Mouse (Mus musculus) forebrain, embryonic 16.5 days (tissue): ENCODE data around the gene Bcam. TPM values are rescaled to one million over a fixed set of nuclear protein-coding genes. Genes with fewer than 3 reads are reported as not detected.

ENCODE experiments used
- ATAC-seq: fragments of 200-750 bp; cut with Nextera tagmentation; 2 replicates; pipeline ENCODE4 v1.8.0; 2017; ENCODE audit warnings: mild to moderate bottlenecking, moderate library complexity
- H3K27ac ChIP-seq: fragments of 300-500 bp; sonication (generic); 2 replicates; pipeline ENCODE4 v1.5.1; 2014; ENCODE audit warnings: low read length, control low read depth
- H3K27me3 ChIP-seq: fragments of 300-500 bp; sonication (generic); replicated peaks from 2 replicates; pipeline ENCODE4 v1.6.1; 2014; ENCODE audit warnings: low read length; ENCODE audit not compliant: control insufficient read depth, insufficient read depth
- H3K36me3 ChIP-seq: fragments of 300-500 bp; sonication (generic); 2 replicates; pipeline ENCODE4 v1.6.1; 2014; ENCODE audit not compliant: control insufficient read depth, insufficient read depth
- H3K4me1 ChIP-seq: fragments of 300-500 bp; sonication (generic); replicated peaks from 2 replicates; pipeline ENCODE4 v1.6.1; 2014; ENCODE audit warnings: low read length; ENCODE audit not compliant: control insufficient read depth, insufficient read depth
- H3K4me2 ChIP-seq: fragments of 300-500 bp; sonication (generic); 2 replicates; pipeline ENCODE4 v1.6.1; 2014; ENCODE audit warnings: mild to moderate bottlenecking, low read length, control low read depth
- H3K4me3 ChIP-seq: fragments of 300-500 bp; sonication (generic); replicated peaks from 2 replicates; pipeline ENCODE4 v1.5.1; 2014; ENCODE audit warnings: mild to moderate bottlenecking, low read length, control low read depth
- H3K9ac ChIP-seq: fragments of 300-500 bp; sonication (generic); replicated peaks from 2 replicates; pipeline ENCODE4 v1.6.1; 2014; ENCODE audit warnings: low read depth, low read length, control low read depth
- H3K9me3 ChIP-seq: fragments of 300-500 bp; sonication (generic); 2 replicates; pipeline ENCODE4 v1.6.1; 2016; ENCODE audit warnings: low read length; ENCODE audit not compliant: control insufficient read depth
- WGBS: fragments of 180-500 bp; shearing (Covaris S2); extraction: QIAGEN DNeasy Blood & Tissue Kit; methylation state at CpG from one replicate; pipeline ENCODE4 v1.1.7; 2014; 5-methylcytosine and 5-hydroxymethylcytosine counted together
- polyA plus RNA-seq: library from polyadenylated mRNA; unstranded; fragments of >200 nt; fragmentation: Nextera tagmentation; extraction: Ambion mirVana; gene quantifications from 2 replicates; pipeline ENCODE4 v1.2.1, GENCODE M21; 2015

Bcam gene
- polyA plus RNA-seq, 1 experiment from 2014 or later, result 7.9 TPM

DNA sequence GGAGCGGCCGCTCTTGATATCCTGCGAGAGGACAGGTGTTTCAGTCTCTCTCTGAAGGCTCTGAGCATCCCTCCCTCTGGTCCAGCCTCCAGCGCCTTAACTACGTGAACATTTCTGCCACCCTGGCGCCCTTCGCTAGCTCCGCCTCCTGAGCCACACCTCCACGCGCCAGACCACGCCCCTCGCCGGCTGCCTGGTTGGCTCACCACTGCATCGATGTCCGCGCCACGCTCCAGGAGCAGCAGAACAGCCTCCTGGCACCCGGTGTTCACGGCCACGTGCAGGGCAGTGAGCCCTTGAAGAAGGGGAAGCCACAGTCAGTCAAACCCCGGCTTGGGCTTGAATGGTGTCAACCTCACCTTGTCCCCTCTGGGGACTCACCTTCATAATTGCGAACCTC, 40.3 kb upstream of the Bcam start:
- Histone ChIP-seq H3K9ac (no peak overlapping the region), H3K27me3 (peaks cover 34% of the 10 kb centered on the region)

DNA sequence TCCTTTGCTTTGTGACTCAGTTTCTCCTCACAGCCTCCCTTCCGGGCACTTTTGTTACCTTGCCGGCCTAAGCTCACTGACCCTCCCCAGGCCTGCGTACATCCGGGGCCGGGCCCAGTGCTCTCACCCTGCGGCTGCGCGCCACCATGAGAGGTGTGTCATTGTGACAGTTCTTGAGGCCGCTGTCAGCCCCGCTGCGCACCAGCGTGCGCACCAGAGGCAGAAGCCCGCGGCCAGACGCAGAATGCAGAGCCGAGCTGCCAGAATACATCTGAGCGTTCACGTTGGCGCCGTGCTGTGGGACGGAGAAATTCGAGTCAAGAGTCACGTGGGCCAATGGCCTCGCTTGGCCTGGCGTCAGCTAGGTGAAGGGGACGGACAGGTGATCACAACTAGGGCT, 38.6 kb upstream of the Bcam start:
- Histone ChIP-seq H3K9me3 (no peaks in the 10 kb centered on the region), H3K36me3 (no peaks in the 10 kb centered on the region), H3K27ac (no peak overlapping the region), H3K4me1 (peaks cover 5% of the 10 kb centered on the region), H3K9ac (no peak overlapping the region), H3K27me3 (peaks cover 34% of the 10 kb centered on the region), H3K4me2 (peak overlapping the region; percentile 12), H3K4me3 (peak overlapping the region; percentile 3)
- WGBS, result 3% methylated on average over 27 of the region's 27 CpGs
- ATAC-seq, result peak; percentile 50; the same call in 1 of the 2 replicates

More for the DNA sequence above, 40.3 kb upstream of the Bcam start:
- no peak overlapping the region for H3K27ac ChIP-seq
- peak overlapping the region; percentile 22 for H3K4me3 ChIP-seq
- peak; percentile 32; the same call in 1 of the 2 replicates for ATAC-seq
- 6% methylated on average over 22 of the region's 22 CpGs for WGBS
- H3K9me3 ChIP-seq, result no peaks in the 10 kb centered on the region; the same call in 1 of the 2 replicates
- peak overlapping the region; percentile 42 for H3K4me2 ChIP-seq
- H3K4me1 ChIP-seq, result peaks cover 9% of the 10 kb centered on the region
- H3K36me3 ChIP-seq, result no peaks in the 10 kb centered on the region

DNA sequence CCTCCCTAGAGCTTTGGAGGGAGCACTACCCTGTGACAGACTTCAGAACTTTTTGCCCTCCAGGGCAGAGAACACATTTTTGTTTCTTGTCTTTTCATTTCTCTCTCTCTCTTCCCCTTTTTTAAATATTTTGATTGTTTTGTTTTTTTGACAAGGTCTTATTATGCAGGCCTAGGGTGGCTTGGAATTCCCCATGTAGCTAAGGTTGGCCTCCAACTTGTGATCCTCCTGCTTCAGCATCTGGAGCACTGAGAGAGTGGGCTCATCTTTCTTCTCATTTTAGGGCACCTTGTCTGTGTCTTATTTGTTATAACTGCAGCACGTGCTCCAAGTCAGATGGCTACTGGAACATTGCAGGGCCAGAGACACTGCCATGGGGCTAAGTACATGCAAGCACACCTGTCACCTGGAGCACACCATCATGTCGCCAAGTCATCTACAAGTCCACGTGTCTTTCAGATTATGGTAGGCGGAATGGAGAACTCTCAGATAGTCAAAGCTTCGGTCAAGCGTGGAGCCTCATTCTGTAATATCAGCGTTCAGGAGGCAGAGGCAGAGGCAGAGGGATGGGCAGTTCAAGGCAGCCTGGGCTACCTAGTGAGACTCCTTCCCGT, 35.6 kb upstream of the Bcam start:
- H3K4me3 ChIP-seq, result no peak overlapping the region
- H3K9me3 ChIP-seq, result no peaks in the 10 kb centered on the region
- WGBS, result 85% methylated on average over 8 of the region's 8 CpGs
- no peak overlapping the region for H3K27ac ChIP-seq
- ATAC-seq, result no peak
- peaks cover 25% of the 10 kb centered on the region for H3K27me3 ChIP-seq
- H3K4me2 ChIP-seq, result no peak overlapping the region
- H3K9ac ChIP-seq, result no peak overlapping the region
- H3K4me1 ChIP-seq, result peaks cover 5% of the 10 kb centered on the region
- H3K36me3 ChIP-seq, result no peaks in the 10 kb centered on the region

DNA sequence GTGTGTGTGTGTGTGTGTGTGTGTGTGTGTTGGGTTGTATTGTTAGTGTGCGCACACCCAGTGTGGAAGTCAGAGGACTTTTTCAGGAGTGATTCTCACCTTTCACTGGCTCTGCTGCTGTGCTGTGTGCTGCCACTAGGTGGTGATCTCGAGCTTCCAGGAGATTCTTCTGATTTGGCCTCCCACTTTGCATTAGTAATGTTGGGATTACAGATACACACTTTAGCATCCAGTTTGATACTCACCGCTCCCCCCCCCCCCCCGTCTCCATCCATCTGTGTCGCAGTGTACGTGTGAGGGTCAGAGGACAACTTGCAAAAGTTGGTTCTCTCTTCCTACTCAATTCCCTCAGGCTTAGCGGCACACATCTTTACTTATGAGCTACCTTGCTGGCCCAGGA, 32.2 kb upstream of the Bcam start:
- no peak overlapping the region for H3K4me2 ChIP-seq
- peaks cover under 1% of the 10 kb centered on the region; the same call in 1 of the 2 replicates for H3K27me3 ChIP-seq
- no peak overlapping the region for H3K9ac ChIP-seq
- 15% methylated on average over 7 of the region's 7 CpGs for whole genome bisulfite sequencing
- H3K27ac ChIP-seq, result no peak overlapping the region
- H3K9me3 ChIP-seq, result no peaks in the 10 kb centered on the region
- H3K36me3 ChIP-seq, result no peaks in the 10 kb centered on the region
- no peaks in the 10 kb centered on the region for H3K4me1 ChIP-seq
- H3K4me3 ChIP-seq, result no peak overlapping the region
- no peak for ATAC-seq

DNA sequence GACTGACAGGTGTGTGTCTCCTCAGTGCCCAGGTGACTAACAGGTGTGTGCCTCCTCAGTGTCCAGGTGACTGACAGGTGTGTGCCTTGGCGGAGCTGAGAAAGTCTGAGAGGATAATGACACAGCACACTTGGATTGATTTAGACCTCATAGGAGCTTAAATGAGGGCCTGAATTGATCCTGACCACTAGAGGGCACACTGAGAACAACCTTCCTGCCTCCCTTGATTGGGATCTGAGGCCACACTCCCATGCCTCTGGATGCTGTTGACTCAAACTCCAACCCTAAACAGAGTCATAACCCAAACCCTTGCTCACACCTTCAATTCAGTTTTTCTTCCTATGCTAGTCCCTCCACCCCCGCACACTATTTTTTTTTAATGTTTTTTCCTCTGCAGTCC, 29.9 kb upstream of the Bcam start:
- Histone ChIP-seq H3K9ac (no peak overlapping the region), H3K4me3 (no peak overlapping the region), H3K27me3 (peaks cover 20% of the 10 kb centered on the region), H3K36me3 (no peaks in the 10 kb centered on the region), H3K27ac (no peak overlapping the region), H3K4me1 (no peaks in the 10 kb centered on the region), H3K4me2 (no peak overlapping the region), H3K9me3 (no peaks in the 10 kb centered on the region)
- ATAC-seq, result no peak
- 20% methylated on average over 2 of the region's 2 CpGs for WGBS

DNA sequence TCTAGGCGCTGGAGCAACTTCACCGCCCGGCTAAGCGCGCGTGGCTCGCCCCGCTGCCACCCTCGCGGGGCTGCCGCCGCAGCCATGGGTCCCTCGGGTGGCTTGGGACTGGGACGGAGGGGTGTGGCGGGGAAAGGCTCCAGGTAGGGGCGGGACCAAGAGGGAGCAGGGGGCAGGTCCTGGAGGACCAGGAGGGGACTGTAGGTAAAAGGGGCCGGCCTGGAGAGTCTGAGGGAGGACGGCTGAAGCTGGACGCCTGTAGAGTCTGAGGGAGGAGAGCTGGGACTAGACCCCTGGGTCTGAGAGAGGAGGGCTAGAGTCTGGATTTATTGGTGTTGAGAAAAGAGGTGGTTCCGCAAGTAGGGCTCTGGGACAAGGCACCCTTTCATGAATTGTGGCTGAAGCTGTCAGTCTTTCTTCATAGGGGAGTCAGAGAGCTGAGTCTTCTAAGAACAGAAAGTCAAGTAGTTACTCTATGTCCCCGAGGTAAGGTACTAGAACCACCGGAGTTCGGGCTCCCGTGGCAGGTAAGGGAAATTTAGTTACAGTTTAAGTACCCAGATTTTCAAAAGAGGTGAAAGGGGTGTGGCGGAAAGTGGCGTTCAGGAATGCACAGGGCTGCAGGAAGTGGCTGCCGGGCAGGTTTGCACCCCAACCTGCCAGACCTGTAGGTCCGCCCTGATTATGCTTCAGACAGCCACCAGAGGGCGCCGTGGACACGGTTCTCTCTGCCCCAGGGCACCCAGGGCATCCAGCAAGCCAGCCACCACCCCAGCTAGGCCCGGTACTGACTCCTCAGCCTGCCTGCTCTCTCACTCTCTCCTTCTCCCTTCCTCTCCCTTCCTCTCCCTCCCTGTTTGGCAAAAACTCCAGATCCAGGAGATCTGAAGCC, 26.1 kb upstream of the Bcam start, which contains the start of gene Cblc:
Gene Cblc, minus strand, starts transcription at position 113 of the 892 bp plus-strand sequence.
- no peaks in the 10 kb centered on the region for H3K9me3 ChIP-seq
- H3K9ac ChIP-seq, result no peak within 1 kb of the TSS
- H3K4me3 ChIP-seq, result no peak within 1 kb of the TSS
- peaks cover 22% of the 10 kb centered on the region for H3K27me3 ChIP-seq
- WGBS, result 4% methylated on average over 31 of the region's 32 CpGs
- H3K4me2 ChIP-seq, result no peak within 1 kb of the TSS
- H3K4me1 ChIP-seq, result no peaks in the 10 kb centered on the region
- H3K36me3 ChIP-seq, result no peaks in the 10 kb centered on the region
- ATAC-seq, result no peak
- no peak within 1 kb of the TSS for H3K27ac ChIP-seq

DNA sequence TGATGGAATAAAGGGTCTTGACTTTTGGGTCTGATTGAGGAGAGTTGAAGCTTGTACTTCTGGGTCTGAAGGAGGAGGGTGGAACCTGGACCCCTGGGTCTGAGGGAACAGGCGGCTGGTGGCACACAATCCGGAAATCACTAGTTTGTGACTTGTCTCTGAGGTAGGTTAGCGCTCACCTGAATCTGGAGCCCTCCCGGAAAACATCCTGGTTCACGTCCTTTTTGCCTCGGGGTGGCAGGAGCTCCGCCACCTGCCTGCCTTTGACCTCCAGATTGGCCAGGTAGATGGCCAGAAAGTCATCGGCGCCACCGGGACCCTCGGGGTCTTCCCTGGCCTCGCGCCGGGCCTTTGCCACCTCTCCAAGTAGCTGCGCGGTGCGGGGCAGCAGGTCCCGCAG, 25.4 kb upstream of the Bcam start:
- Histone ChIP-seq H3K9ac (no peak overlapping the region), H3K4me2 (no peak overlapping the region), H3K9me3 (no peaks in the 10 kb centered on the region), H3K4me1 (no peaks in the 10 kb centered on the region), H3K27ac (no peak overlapping the region), H3K27me3 (peaks cover 22% of the 10 kb centered on the region), H3K36me3 (no peaks in the 10 kb centered on the region), H3K4me3 (no peak overlapping the region)
- whole genome bisulfite sequencing, result 14% methylated on average over 18 of the region's 18 CpGs
- no peak for ATAC-seq

DNA sequence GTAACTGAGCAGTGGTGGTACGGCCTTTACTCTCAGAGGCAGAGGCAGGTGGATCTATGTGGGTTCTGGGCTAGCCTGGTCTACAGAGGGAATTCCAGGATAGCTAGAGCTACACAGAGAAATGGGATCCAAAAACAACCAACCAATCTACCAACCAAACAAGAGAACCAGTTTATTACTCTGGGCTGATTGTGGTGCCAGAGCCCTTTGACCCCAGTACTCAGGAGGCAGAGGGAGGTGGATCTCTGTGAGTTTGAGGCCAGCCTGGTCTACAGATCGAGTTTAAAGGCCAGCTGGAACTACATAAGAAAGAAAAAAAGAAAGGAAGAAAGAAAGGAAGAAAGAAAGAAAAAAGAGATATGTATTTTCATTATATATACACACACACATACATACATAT, 24.4 kb upstream of the Bcam start:
- Histone ChIP-seq H3K4me2 (no peak overlapping the region), H3K27ac (no peak overlapping the region), H3K27me3 (peaks cover 24% of the 10 kb centered on the region), H3K36me3 (no peaks in the 10 kb centered on the region), H3K9ac (no peak overlapping the region), H3K9me3 (no peaks in the 10 kb centered on the region), H3K4me3 (no peak overlapping the region), H3K4me1 (peaks cover 1% of the 10 kb centered on the region; the same call in 1 of the 2 replicates)
- WGBS, result 55% methylated on average over 2 of the region's 2 CpGs
- ATAC-seq, result no peak
